Mouse (Mus musculus) forebrain, embryonic 12.5 days (tissue): Measurements from ENCODE around the gene Anapc11. TPM values are rescaled to one million over a fixed set of nuclear protein-coding genes. Genes with fewer than 3 reads are reported as not detected.

ENCODE experiments used
- ATAC-seq: fragments of 200-750 bp; cut with Nextera tagmentation; 2 replicates; pipeline ENCODE4 v1.8.0; 2017; ENCODE audit warnings: moderate TSS enrichment; ENCODE audit not compliant: low FRiP score
- H3K27ac ChIP-seq: fragments of 300-500 bp; sonication (generic); 2 replicates; pipeline ENCODE4 v1.5.1; 2016; ENCODE audit warnings: mild to moderate bottlenecking
- H3K27me3 ChIP-seq: fragments of 300-500 bp; sonication (generic); 2 replicates; pipeline ENCODE4 v1.6.1; 2016; ENCODE audit warnings: mild to moderate bottlenecking
- H3K36me3 ChIP-seq: fragments of 300-500 bp; sonication (generic); replicated peaks from 2 replicates; pipeline ENCODE4 v1.6.1; 2016; ENCODE audit warnings: mild to moderate bottlenecking
- H3K4me1 ChIP-seq: fragments of 300-500 bp; sonication (generic); 2 replicates; pipeline ENCODE4 v1.6.1; 2016
- H3K4me2 ChIP-seq: fragments of 300-500 bp; sonication (generic); 2 replicates; pipeline ENCODE4 v1.6.1; 2016; ENCODE audit warnings: mild to moderate bottlenecking, moderate library complexity
- H3K4me3 ChIP-seq: fragments of 300-500 bp; sonication (generic); replicated peaks from 2 replicates; pipeline ENCODE4 v1.5.1; 2016; ENCODE audit warnings: mild to moderate bottlenecking
- H3K9ac ChIP-seq: fragments of 300-500 bp; sonication (generic); 2 replicates; pipeline ENCODE4 v1.6.1; 2016; ENCODE audit warnings: mild to moderate bottlenecking
- H3K9me3 ChIP-seq: fragments of 300-500 bp; sonication (generic); 2 replicates; pipeline ENCODE4 v1.6.1; 2016
- WGBS: fragments of 180-500 bp; shearing (Covaris S2); methylation state at CpG from one replicate; pipeline ENCODE4 v1.1.7; 2016; 5-methylcytosine and 5-hydroxymethylcytosine counted together
- polyA plus RNA-seq: library from polyadenylated mRNA; unstranded; fragments of >200 nt; fragmentation: Nextera tagmentation; extraction: Ambion mirVana; gene quantifications from 2 replicates; pipeline ENCODE4 v1.2.1, GENCODE M21; 2016

Gene Anapc11
- polyA plus RNA-seq, 1 experiment from 2014 or later: 186 TPM

- Histone ChIP-seq H3K4me1 (peaks cover 22% of the 10 kb centered on the region), H3K27me3 (peaks cover 13% of the 10 kb centered on the region), H3K9ac (no peak overlapping the region; the same call in 1 of the 2 replicates), H3K4me3 (no peak overlapping the region), H3K27ac (no peak overlapping the region), H3K4me2 (no peak overlapping the region), H3K9me3 (0 out of 2 replicates have a peak, but pooled peaks cover 2% of the 10 kb centered on the region), H3K36me3 (peaks cover 67% of the 10 kb centered on the region)
- WGBS: 86% methylated on average over 10 of the region's 10 CpGs
- no peak for ATAC-seq
Measured at GRCm38 (mm10) chr11:120613481-120613972, 15.3 kb downstream of the Anapc11 start.

- Histone ChIP-seq H3K9me3 (0 out of 2 replicates have a peak, but pooled peaks cover 2% of the 10 kb centered on the region), H3K27me3 (peaks cover 9% of the 10 kb centered on the region), H3K4me2 (no peak overlapping the region), H3K27ac (no peak overlapping the region), H3K4me1 (peaks cover 18% of the 10 kb centered on the region), H3K36me3 (peaks cover 71% of the 10 kb centered on the region), H3K4me3 (no peak overlapping the region), H3K9ac (no peak overlapping the region)
- 87% methylated on average over 8 of the region's 8 CpGs for WGBS
- no peak for ATAC-seq
Measured at GRCm38 (mm10) chr11:120613976-120614375, 15.8 kb downstream of the Anapc11 start.

GRCm38 (mm10) chr11:120615167-120615566, 16.9 kb downstream of the Anapc11 start:
- Histone ChIP-seq H3K4me3 (no peak overlapping the region), H3K27me3 (no peaks in the 10 kb centered on the region), H3K4me1 (peaks cover 18% of the 10 kb centered on the region), H3K9me3 (0 out of 2 replicates have a peak, but pooled peaks cover 2% of the 10 kb centered on the region), H3K36me3 (peaks cover 72% of the 10 kb centered on the region), H3K27ac (no peak overlapping the region), H3K9ac (no peak overlapping the region), H3K4me2 (no peak overlapping the region)
- WGBS: 94% methylated on average over 6 of the region's 6 CpGs
- ATAC-seq: no peak

- Histone ChIP-seq H3K36me3 (peaks cover 72% of the 10 kb centered on the region), H3K9ac (no peak overlapping the region), H3K4me3 (no peak overlapping the region)
Measured at GRCm38 (mm10) chr11:120615606-120616203, 17.5 kb downstream of the Anapc11 start.

GRCm38 (mm10) chr11:120616617-120617294, 18.5 kb downstream of the Anapc11 start:
- Histone ChIP-seq H3K27me3 (no peaks in the 10 kb centered on the region), H3K27ac (peak overlapping the region; percentile 75; the same call in 1 of the 2 replicates), H3K4me3 (peak overlapping the region; percentile 77), H3K36me3 (peaks cover 72% of the 10 kb centered on the region), H3K9ac (peak overlapping the region; percentile 73), H3K9me3 (0 out of 2 replicates have a peak, but pooled peaks cover 2% of the 10 kb centered on the region), H3K4me2 (peak overlapping the region; percentile 85), H3K4me1 (peaks cover 18% of the 10 kb centered on the region)
- ATAC-seq: no peak
- WGBS: 60% methylated on average over 4 of the region's 4 CpGs

More at GRCm38 (mm10) chr11:120615606-120616203, 17.5 kb downstream of the Anapc11 start:
- no peak overlapping the region for H3K27ac ChIP-seq
- 92% methylated on average over 11 of the region's 11 CpGs for WGBS
- no peak for ATAC-seq
- H3K4me1 ChIP-seq: peaks cover 18% of the 10 kb centered on the region
- H3K4me2 ChIP-seq: no peak overlapping the region
- no peaks in the 10 kb centered on the region for H3K27me3 ChIP-seq
- 0 out of 2 replicates have a peak, but pooled peaks cover 2% of the 10 kb centered on the region for H3K9me3 ChIP-seq

- Histone ChIP-seq H3K4me2 (peak within 1 kb of the TSS; percentile 85), H3K9ac (peak within 1 kb of the TSS; percentile 73), H3K9me3 (0 out of 2 replicates have a peak, but pooled peaks cover 2% of the 10 kb centered on the region), H3K4me3 (peak within 1 kb of the TSS; percentile 77), H3K27ac (peak within 1 kb of the TSS; percentile 75), H3K36me3 (peaks cover 72% of the 10 kb centered on the region), H3K4me1 (peaks cover 18% of the 10 kb centered on the region), H3K27me3 (no peaks in the 10 kb centered on the region)
- ATAC-seq: peak; percentile 96
- WGBS: under 1% methylated on average over 55 of the region's 56 CpGs
Measured at GRCm38 (mm10) chr11:120617519-120618112, 19.4 kb downstream of the Anapc11 start, which contains the start of gene Pcyt2. Gene Pcyt2 (minus strand): TSS chr11:120617936.

- Histone ChIP-seq H3K4me2 (no peak overlapping the region), H3K9me3 (0 out of 2 replicates have a peak, but pooled peaks cover 2% of the 10 kb centered on the region), H3K27ac (peak overlapping the region; percentile 75; the same call in 1 of the 2 replicates), H3K4me1 (peaks cover 23% of the 10 kb centered on the region), H3K27me3 (no peaks in the 10 kb centered on the region), H3K36me3 (peaks cover 67% of the 10 kb centered on the region), H3K9ac (no peak overlapping the region), H3K4me3 (no peak overlapping the region)
- WGBS: 94% methylated on average over 25 of the region's 25 CpGs
- ATAC-seq: peak; percentile 31
Measured at GRCm38 (mm10) chr11:120618619-120619535, 20.7 kb downstream of the Anapc11 start.

GRCm38 (mm10) chr11:120620195-120620594, 22.0 kb downstream of the Anapc11 start:
- ATAC-seq: no peak
- Histone ChIP-seq H3K9me3 (0 out of 2 replicates have a peak, but pooled peaks cover 2% of the 10 kb centered on the region), H3K27ac (no peak overlapping the region), H3K4me2 (no peak overlapping the region), H3K4me3 (no peak overlapping the region), H3K4me1 (peaks cover 30% of the 10 kb centered on the region), H3K27me3 (no peaks in the 10 kb centered on the region), H3K9ac (no peak overlapping the region), H3K36me3 (peaks cover 57% of the 10 kb centered on the region)
- WGBS: 93% methylated on average over 14 of the region's 14 CpGs

- Histone ChIP-seq H3K36me3 (peaks cover 67% of the 10 kb centered on the region), H3K4me3 (no peak overlapping the region), H3K27me3 (no peaks in the 10 kb centered on the region), H3K27ac (no peak overlapping the region), H3K4me1 (peaks cover 24% of the 10 kb centered on the region), H3K9ac (no peak overlapping the region), H3K4me2 (no peak overlapping the region), H3K9me3 (0 out of 2 replicates have a peak, but pooled peaks cover 2% of the 10 kb centered on the region)
- 92% methylated on average over 6 of the region's 6 CpGs for WGBS
- no peak for ATAC-seq
Measured at GRCm38 (mm10) chr11:120622805-120623204, 24.6 kb downstream of the Anapc11 start.

GRCm38 (mm10) chr11:120623961-120624679, 25.9 kb downstream of the Anapc11 start:
- no peaks in the 10 kb centered on the region for H3K27me3 ChIP-seq
- peak overlapping the region; percentile 80 for H3K9ac ChIP-seq
- H3K4me2 ChIP-seq: peak overlapping the region; percentile 99
- ATAC-seq: peak; percentile 67
- WGBS: 12% methylated on average over 30 of the region's 30 CpGs
- peaks cover 18% of the 10 kb centered on the region for H3K4me1 ChIP-seq
- H3K9me3 ChIP-seq: no peaks in the 10 kb centered on the region
- H3K4me3 ChIP-seq: peak overlapping the region; percentile 99
- H3K36me3 ChIP-seq: peaks cover 63% of the 10 kb centered on the region
- peak overlapping the region; percentile 86 for H3K27ac ChIP-seq

- peak; percentile 86 for ATAC-seq
- peaks cover 23% of the 10 kb centered on the region for H3K4me1 ChIP-seq
Measured at GRCm38 (mm10) chr11:120624680-120625111, 26.5 kb downstream of the Anapc11 start.

More at GRCm38 (mm10) chr11:120624680-120625111, 26.5 kb downstream of the Anapc11 start:
- no peaks in the 10 kb centered on the region for H3K9me3 ChIP-seq
- under 1% methylated on average over 53 of the region's 53 CpGs for WGBS
- H3K4me3 ChIP-seq: peak overlapping the region; percentile 99
- H3K9ac ChIP-seq: peak overlapping the region; percentile 80
- H3K27ac ChIP-seq: peak overlapping the region; percentile 86
- H3K4me2 ChIP-seq: peak overlapping the region; percentile 99
- H3K36me3 ChIP-seq: peaks cover 66% of the 10 kb centered on the region
- no peaks in the 10 kb centered on the region for H3K27me3 ChIP-seq
